ENCODE assay signal across 20 mouse cellular contexts in genomic region chr7:37474284-37474683, GRCm38 (mm10).
DNase-seq lines count a peak whose midpoint lies in the region; ATAC-seq lines count a peak whose summit lies in the region.
"Had no signal": no experiment of that assay in that cellular context is flagged by ENCODE, and none has a peak within 500 bp of the region (broad histone marks: within the 10 kb centered on the region; RNA-seq: fewer than 3 reads in every experiment).

No protein-coding gene starts in this region.

- no peak overlapping the region for H3K4me2 ChIP-seq in heart, embryonic 11.5 days
- no peak overlapping the region for H3K4me2 ChIP-seq in kidney, embryonic 16.5 days (replicated peaks; ENCODE audit: low read depth, low read length)
- no peak overlapping the region for H3K4me2 ChIP-seq in lung, embryonic 16.5 days (ENCODE audit: low read depth, low read length)
- H3K4me2 ChIP-seq: forebrain, embryonic 13.5 days; hindbrain, embryonic 13.5 days had no signal

- no peak; the same call in 1 of the 2 replicates for ATAC-seq in heart, embryonic 11.5 days (replicated peaks; ENCODE audit: insufficient number of reproducible peaks, low FRiP score, low TSS enrichment)
- ATAC-seq in kidney, embryonic 16.5 days (ENCODE audit: low FRiP score, low TSS enrichment) = peak; percentile 37
- ATAC-seq in lung, embryonic 16.5 days (ENCODE audit: low read depth) = peak; percentile 37; the same call in 1 of the 2 replicates
- ATAC-seq: CD4-positive, CD25-positive, alpha-beta regulatory T cell, adult 4 months; forebrain, embryonic 13.5 days; forebrain, postnatal 0 days had no signal

- 51% methylated on average over 8 of the region's 8 CpGs for WGBS in heart, embryonic 10.5 days
- WGBS in heart, embryonic 11.5 days (ENCODE audit: insufficient replicate concordance) = 39% methylated on average over 8 of the region's 8 CpGs
- WGBS in kidney, embryonic 16.5 days = 24% methylated on average over 8 of the region's 8 CpGs
- WGBS in lung, embryonic 16.5 days = 31% methylated on average over 8 of the region's 8 CpGs

- no peak overlapping the region for H3K27ac ChIP-seq in heart, embryonic 10.5 days
- no peak overlapping the region for H3K27ac ChIP-seq in heart, embryonic 11.5 days (ENCODE audit: low read depth, low read length)
- no peak overlapping the region for H3K27ac ChIP-seq in kidney, embryonic 16.5 days (ENCODE audit: low read length)
- H3K27ac ChIP-seq in lung, embryonic 16.5 days (ENCODE audit: low read length) = no peak overlapping the region
- H3K27ac ChIP-seq: embryonic facial prominence, embryonic 10.5 days; forebrain, embryonic 13.5 days; hindbrain, embryonic 13.5 days had no signal

- H3K4me1 ChIP-seq in heart, embryonic 10.5 days = no peaks in the 10 kb centered on the region
- no peaks in the 10 kb centered on the region for H3K4me1 ChIP-seq in heart, embryonic 11.5 days (ENCODE audit: control insufficient read depth, insufficient read depth, low read length)
- 0 out of 2 replicates have a peak, but pooled peaks cover 6% of the 10 kb centered on the region for H3K4me1 ChIP-seq in kidney, embryonic 16.5 days (ENCODE audit: insufficient read depth, low read length)
- H3K4me1 ChIP-seq in lung, embryonic 16.5 days (replicated peaks; ENCODE audit: control insufficient read depth, insufficient read depth, low read length) = peaks cover 4% of the 10 kb centered on the region; the same call in 1 of the 2 replicates
- H3K4me1 ChIP-seq: forebrain, embryonic 13.5 days had no signal

- H3K4me3 ChIP-seq in heart, embryonic 10.5 days = no peak overlapping the region
- H3K4me3 ChIP-seq in heart, embryonic 11.5 days (ENCODE audit: low read depth, low read length) = no peak overlapping the region
- H3K4me3 ChIP-seq in kidney, embryonic 16.5 days (ENCODE audit: low read length) = no peak overlapping the region
- no peak overlapping the region for H3K4me3 ChIP-seq in lung, embryonic 16.5 days (ENCODE audit: low read length)
- H3K4me3 ChIP-seq: embryonic facial prominence, embryonic 10.5 days; forebrain, embryonic 13.5 days; hindbrain, embryonic 13.5 days had no signal

- DNase-seq in heart, embryonic 10.5 days (ENCODE audit: low spot score) = peak; percentile 45
- no peak for DNase-seq in kidney, postnatal 4 days
- no peak for DNase-seq in lung, postnatal 25 days (ENCODE audit: low spot score)
- peak; percentile 32 for DNase-seq in ZHBTc4 (ENCODE audit: low read depth, low spot score)
- DNase-seq: adrenal gland, adult 2 months; adrenal gland, postnatal 25 days; B cell, adult 2 months; cerebellum, adult 18-20 months; cerebellum, adult 9-11 months; forebrain, postnatal 0 days; gastrocnemius, postnatal 25 days; heart, postnatal 10 days; heart, postnatal 4 days had no signal

- no peaks in the 10 kb centered on the region for H3K27me3 ChIP-seq in heart, embryonic 10.5 days (ENCODE audit: insufficient read depth, poor library complexity, severe bottlenecking)
- no peaks in the 10 kb centered on the region for H3K27me3 ChIP-seq in heart, embryonic 11.5 days (ENCODE audit: control insufficient read depth, insufficient read depth, low read length)
- no peaks in the 10 kb centered on the region for H3K27me3 ChIP-seq in kidney, embryonic 16.5 days (ENCODE audit: insufficient read depth, low read length)
- no peaks in the 10 kb centered on the region; the same call in 1 of the 2 replicates for H3K27me3 ChIP-seq in lung, embryonic 16.5 days (ENCODE audit: control insufficient read depth, insufficient read depth, low read depth, low read length)
- H3K27me3 ChIP-seq: forebrain, embryonic 13.5 days; hindbrain, embryonic 13.5 days had no signal

- no peaks in the 10 kb centered on the region for H3K9me3 ChIP-seq in heart, embryonic 10.5 days
- no peaks in the 10 kb centered on the region for H3K9me3 ChIP-seq in heart, embryonic 11.5 days (replicated peaks; ENCODE audit: control insufficient read depth, low read length)
- no peaks in the 10 kb centered on the region for H3K9me3 ChIP-seq in kidney, embryonic 16.5 days (ENCODE audit: low read length)
- H3K9me3 ChIP-seq in lung, embryonic 16.5 days (ENCODE audit: control insufficient read depth, low read length) = no peaks in the 10 kb centered on the region
- H3K9me3 ChIP-seq: embryonic facial prominence, embryonic 10.5 days; forebrain, embryonic 13.5 days; hindbrain, embryonic 13.5 days had no signal

- no peak overlapping the region for H3K9ac ChIP-seq in heart, embryonic 11.5 days (ENCODE audit: low read depth, low read length)
- no peak overlapping the region for H3K9ac ChIP-seq in kidney, embryonic 16.5 days (replicated peaks; ENCODE audit: low read length)
- H3K9ac ChIP-seq in lung, embryonic 16.5 days (ENCODE audit: low read length) = no peak overlapping the region
- H3K9ac ChIP-seq: forebrain, embryonic 13.5 days; forebrain, postnatal 0 days; hindbrain, embryonic 13.5 days had no signal

- no peaks in the 10 kb centered on the region for H3K36me3 ChIP-seq in heart, embryonic 10.5 days
- no peaks in the 10 kb centered on the region for H3K36me3 ChIP-seq in heart, embryonic 11.5 days (ENCODE audit: control insufficient read depth, insufficient read depth, low read length)
- H3K36me3 ChIP-seq in kidney, embryonic 16.5 days (ENCODE audit: insufficient read depth, low read length) = no peaks in the 10 kb centered on the region
- H3K36me3 ChIP-seq in lung, embryonic 16.5 days (ENCODE audit: control insufficient read depth, insufficient read depth, low read length) = no peaks in the 10 kb centered on the region

Comparison
In these comparisons a context has a peak if more than half of its experiments do, and no peak if none do; other contexts are left out.
1. DNase-seq: peak in heart, embryonic 10.5 days (single experiment) and ZHBTc4 (single experiment); none in kidney, postnatal 4 days (0 of 2) and lung, postnatal 25 days (single experiment).